Mouse (Mus musculus): ENCODE results near the gene Gabrg3. TPM values are rescaled to one million over a fixed set of nuclear protein-coding genes. Genes with fewer than 3 reads are reported as not detected.

Gabrg3 gene
- total RNA-seq, 2 experiments from 2014 or later, result 39.4 to 41.0 TPM

DNA sequence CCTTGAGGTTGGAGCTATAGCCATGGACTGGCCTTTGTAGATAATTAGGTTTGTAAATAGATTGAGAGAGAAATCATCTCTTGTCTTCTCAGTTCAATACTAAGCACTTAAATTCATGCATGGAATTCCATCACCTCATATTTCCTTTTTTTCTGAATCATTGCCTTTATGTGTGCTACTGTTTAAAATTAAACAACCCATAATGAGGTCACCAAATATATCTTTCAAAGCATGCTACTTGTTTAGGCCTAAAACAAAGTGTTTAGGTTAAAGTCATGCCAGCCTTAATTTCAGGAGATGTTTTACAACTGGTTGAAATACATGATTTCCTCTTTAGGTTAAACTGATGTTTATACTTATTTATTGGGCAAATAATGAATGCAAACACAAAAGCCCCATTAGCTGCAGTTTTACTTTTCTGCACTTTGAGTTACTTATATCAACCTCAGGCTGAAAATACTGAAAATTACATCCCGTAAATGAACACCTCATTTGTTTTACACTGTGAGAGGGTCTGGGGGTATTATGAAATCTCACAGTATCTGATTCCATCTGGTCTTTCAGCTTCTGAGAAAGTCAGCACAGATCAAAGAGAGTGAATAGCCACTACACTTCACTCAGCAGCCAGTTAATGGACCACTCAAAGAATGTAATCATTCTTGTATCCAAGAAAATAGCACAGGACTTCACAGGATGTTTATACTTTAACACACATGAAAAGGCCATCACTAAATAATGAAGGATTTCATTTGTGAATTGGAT lies 519.5 kb downstream of the Gabrg3 start:
- intact Hi-C loops (cut with DNase I), result no loop called here
- DNase-seq (ENCODE audit: extremely low spot score in 1 of 2, low spot score in 2 of 2), result no peak

DNA sequence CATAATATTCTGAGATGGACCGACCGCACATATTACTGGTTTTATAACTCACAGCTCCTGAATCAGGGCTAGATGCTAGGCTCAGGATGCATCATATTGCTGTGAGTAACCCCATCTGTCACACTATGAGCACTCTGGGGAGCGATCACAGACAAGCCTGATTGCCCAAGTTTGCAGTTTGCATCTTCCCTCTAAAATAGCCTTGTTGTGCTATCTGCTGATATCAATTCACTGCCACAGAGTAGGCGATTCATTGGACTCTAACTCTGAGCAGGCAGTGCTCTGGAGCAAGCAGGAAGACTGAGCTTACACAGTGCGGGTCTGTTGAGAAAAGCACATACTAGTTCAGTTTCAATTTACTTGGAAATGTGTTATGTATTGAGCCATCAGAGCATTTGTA lies 543.4 kb downstream of the Gabrg3 start:
- DNase-seq (ENCODE audit: extremely low spot score in 1 of 2, low spot score in 2 of 2), result no peak
- intact Hi-C loops (cut with DNase I), result no loop called here

DNA sequence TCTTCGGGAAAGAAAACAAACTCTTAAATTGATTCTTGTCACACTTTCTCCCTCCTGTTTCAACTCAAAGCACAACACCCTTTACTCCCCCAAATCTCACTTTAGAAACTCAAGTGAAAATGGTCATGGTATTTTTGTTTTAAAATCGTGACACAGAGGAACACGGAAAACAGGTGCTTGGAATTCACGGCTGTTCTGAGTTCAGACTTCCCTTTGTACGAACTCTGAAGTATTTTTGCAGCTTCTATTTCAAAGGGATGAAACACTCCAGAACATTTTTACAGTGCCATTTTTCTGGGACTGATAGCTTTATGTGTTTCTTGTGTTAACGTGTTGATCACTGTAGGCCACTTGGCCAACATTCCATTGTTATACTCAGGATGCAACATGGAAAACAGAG lies 561.5 kb downstream of the Gabrg3 start:
- no peak for DNase-seq (ENCODE audit: extremely low spot score in 1 of 2, low spot score in 2 of 2)
- intact Hi-C loops (cut with DNase I), result no loop called here

DNA sequence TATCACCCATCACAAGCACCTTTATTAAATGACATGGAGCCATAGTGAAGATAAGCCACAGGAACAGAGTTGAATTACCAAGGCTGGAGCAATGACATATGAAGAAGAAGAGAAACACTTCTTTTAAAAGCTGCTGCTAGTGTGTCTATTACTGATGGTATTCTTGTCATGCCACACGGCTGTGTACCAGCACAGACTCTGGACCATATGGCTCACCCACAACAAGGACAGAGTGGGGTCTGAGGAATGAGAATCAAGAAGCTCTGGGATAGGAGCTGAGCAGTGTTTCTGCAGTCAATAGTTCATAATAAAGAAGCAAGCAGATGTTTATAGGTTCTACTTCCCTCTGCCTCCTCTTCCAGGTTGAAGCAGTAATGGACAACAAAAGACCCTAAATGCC lies 585.1 kb downstream of the Gabrg3 start:
- intact Hi-C loops (cut with DNase I), result no loop called here
- no peak for DNase-seq (ENCODE audit: extremely low spot score in 1 of 2, low spot score in 2 of 2)

- intact Hi-C loops (cut with DNase I), result no loop called here
- peak in 1 of 2 experiments; percentile 40 for DNase-seq (ENCODE audit: extremely low spot score in 1 of 2, low spot score in 2 of 2)
Measured at GRCm38 (mm10) chr7:56779122-56779521, 607.9 kb downstream of the Gabrg3 start.

DNA sequence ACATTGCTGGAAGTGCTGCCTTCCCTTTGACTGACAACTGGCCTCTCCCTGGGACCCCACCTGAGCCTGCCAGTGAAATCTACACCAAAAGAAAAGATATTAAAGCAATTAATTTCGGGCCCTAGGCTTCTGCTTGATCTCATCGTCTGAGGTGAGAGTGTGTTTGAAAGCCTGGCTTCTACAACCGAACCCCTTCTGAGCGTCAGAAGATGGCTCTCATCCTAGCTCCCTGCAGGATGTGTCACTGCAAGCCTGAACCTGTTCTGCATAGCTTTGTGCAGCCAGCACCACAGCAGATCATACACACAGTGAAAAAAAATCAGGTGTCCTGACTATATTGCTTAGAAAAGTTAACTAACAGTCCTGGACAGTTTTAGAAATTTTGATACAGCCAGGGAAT lies 618.8 kb downstream of the Gabrg3 start:
- intact Hi-C loops (cut with DNase I), result no loop called here
- DNase-seq (ENCODE audit: extremely low spot score in 1 of 2, low spot score in 2 of 2), result no peak

DNA sequence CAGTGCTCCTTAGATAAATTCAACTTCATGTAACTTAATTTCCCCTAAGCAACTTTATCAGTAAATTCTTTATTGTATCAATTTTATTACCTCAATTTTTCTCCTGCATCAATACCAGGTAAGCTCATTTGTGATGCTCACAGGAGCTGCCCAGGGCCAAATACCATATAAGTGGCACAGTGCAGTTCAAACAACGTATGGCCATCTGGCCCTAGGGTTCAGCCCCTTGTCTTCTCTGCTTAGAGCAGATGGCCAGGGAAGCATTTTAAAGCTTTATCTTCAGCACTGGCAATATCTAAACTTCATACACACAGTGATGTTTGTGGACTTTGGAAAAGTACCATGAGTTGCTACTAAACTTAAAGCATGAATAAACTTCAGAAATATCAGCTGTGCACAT lies 619.2 kb downstream of the Gabrg3 start:
- no peak for DNase-seq (ENCODE audit: extremely low spot score in 1 of 2, low spot score in 2 of 2)
- intact Hi-C loops (cut with DNase I), result no loop called here

GRCm38 (mm10) chr7:56765612-56766445 lies 621.2 kb downstream of the Gabrg3 start:
- DNase-seq (ENCODE audit: extremely low spot score in 1 of 2, low spot score in 2 of 2), result peak in 1 of 2 experiments; percentile 22
- intact Hi-C loops (cut with DNase I), result no loop called here

- intact Hi-C loops (cut with DNase I), result loop anchor here (10.0 kb wide), 1 partner anchor 424 kb away; no protein-coding TSS in a partner anchor
- no peak for DNase-seq (ENCODE audit: extremely low spot score in 1 of 2, low spot score in 2 of 2)
Measured at GRCm38 (mm10) chr7:56729225-56729624, 657.8 kb downstream of the Gabrg3 start.

Other genes starting within 250 kb of the Gabrg3 start
- 100 to 1,000 TPM; 258 to 276 TPM for gene Gabrb3, start 32.5 kb upstream of the Gabrg3 start, total RNA-seq (2021)
- 100 to 1,000 TPM; 113 to 114 TPM for gene Gabra5, start 122.9 kb upstream of the Gabrg3 start, total RNA-seq (2021)

All from left cerebral cortex, postnatal 10 days (tissue).